Comparison of ENCODE assay signal across 37 mouse cellular contexts in genomic region chr2:29781256-29781655, GRCm38 (mm10). TPM values are rescaled to one million over a fixed set of nuclear protein-coding genes. Genes with fewer than 3 reads are reported as not detected.
"Had no signal": no experiment of that assay in that cellular context is flagged by ENCODE, and none has a peak within 500 bp of the region (broad histone marks: within the 10 kb centered on the region; RNA-seq: fewer than 3 reads in every experiment).

No protein-coding gene starts in this region.

RNA-seq across cellular contexts. Expression of gene Gm13547, which starts 22.1 kb away (rescaled TPM):
- total RNA-seq: heart, postnatal 10 days; heart, postnatal 14 days; heart, postnatal 25 days; heart, postnatal 36 days; heart, postnatal 4 days; hematopoietic stem cell, adult 5-6 weeks; hindbrain, postnatal 0 days; layer of hippocampus, adult 18-20 months; layer of hippocampus, adult 2 months; layer of hippocampus, postnatal 10 days; layer of hippocampus, postnatal 14 days; layer of hippocampus, postnatal 25 days; layer of hippocampus, postnatal 36 days; left cerebral cortex, adult 18-20 months; left cerebral cortex, adult 2 months had no signal
- polyA plus RNA-seq: heart, embryonic 12.5 days; heart, embryonic 13.5 days; heart, embryonic 14.5 days; heart, embryonic 15.5 days; heart, postnatal 0 days; hindbrain, embryonic 10.5 days; hindbrain, embryonic 11.5 days; hindbrain, embryonic 12.5 days; hindbrain, embryonic 13.5 days; hindbrain, embryonic 14.5 days; hindbrain, embryonic 16.5 days; inflammation-experienced regulatory T-cells, adult 6 months; intestine, embryonic 14.5 days; intestine, embryonic 16.5 days; intestine, postnatal 0 days; kidney, adult 2 months; kidney, embryonic 15.5 days; kidney, embryonic 16.5 days; kidney, postnatal 0 days; large intestine, adult 2 months had no signal

RNA-seq across cellular contexts. Expression of gene Gm13420, which starts 29.8 kb away (rescaled TPM):
- total RNA-seq: heart, postnatal 10 days; heart, postnatal 14 days; heart, postnatal 25 days; heart, postnatal 36 days; heart, postnatal 4 days; hematopoietic stem cell, adult 5-6 weeks had no signal
- polyA plus RNA-seq: heart, embryonic 11.5 days; heart, embryonic 12.5 days; heart, embryonic 13.5 days; heart, embryonic 14.5 days; heart, embryonic 15.5 days; heart, embryonic 16.5 days; heart, postnatal 0 days; hindbrain, embryonic 10.5 days; hindbrain, embryonic 11.5 days; hindbrain, embryonic 12.5 days; hindbrain, embryonic 13.5 days; inflammation-experienced regulatory T-cells, adult 6 months had no signal
